Mouse (Mus musculus) gastrocnemius, adult 8-10 months (tissue): ENCODE data around the gene Eya2. TPM values are rescaled to one million over a fixed set of nuclear protein-coding genes. Genes with fewer than 3 reads are reported as not detected.

Source experiments
- DNase-seq, 2 experiments: peaks; one replicate each; pipeline ENCODE4 v3.0.0; 2022; ENCODE audit warnings: low spot score in 2 of 2
- total RNA-seq, 4 experiments: library from RNA; stranded (reverse); gene quantifications; 2 replicates each; pipeline ENCODE4 v1.2.4; 2022

The Eya2 gene
- total RNA-seq, 4 experiments from 2014 or later = 1.1 to 4.7 (median 1.7) TPM

GRCm38 (mm10) chr2:165708266-165708665 is 113.4 kb downstream of the Eya2 start:
- DNase-seq = no peak

GRCm38 (mm10) chr2:165716688-165717087 is 121.9 kb downstream of the Eya2 start:
- no peak for DNase-seq

- no peak for DNase-seq
These were observed 122.6 kb downstream of the Eya2 start for GRCm38 (mm10) chr2:165717182-165718176.

GRCm38 (mm10) chr2:165719382-165719781 is 124.5 kb downstream of the Eya2 start:
- no peak for DNase-seq

GRCm38 (mm10) chr2:165721941-165722340 is 127.1 kb downstream of the Eya2 start:
- no peak for DNase-seq

- DNase-seq = no peak
These were observed 137.9 kb downstream of the Eya2 start for GRCm38 (mm10) chr2:165732552-165733238.

GRCm38 (mm10) chr2:165733701-165734100 is 138.9 kb downstream of the Eya2 start:
- DNase-seq = peak; percentile 36 to 58

- DNase-seq = no peak
These were observed 141.5 kb downstream of the Eya2 start for GRCm38 (mm10) chr2:165736297-165736696.

GRCm38 (mm10) chr2:165740381-165740780 is 145.5 kb downstream of the Eya2 start:
- no peak for DNase-seq

- no peak for DNase-seq
These were observed 146.2 kb downstream of the Eya2 start for GRCm38 (mm10) chr2:165740982-165741381.

- DNase-seq = no peak
These were observed 146.8 kb downstream of the Eya2 start for GRCm38 (mm10) chr2:165741526-165742050.

GRCm38 (mm10) chr2:165742210-165742786 is 147.5 kb downstream of the Eya2 start:
- DNase-seq = no peak

- no peak for DNase-seq
These were observed 150.7 kb downstream of the Eya2 start for GRCm38 (mm10) chr2:165745306-165746098.

- DNase-seq = no peak
These were observed 153.1 kb downstream of the Eya2 start for GRCm38 (mm10) chr2:165747975-165748374.

GRCm38 (mm10) chr2:165748426-165748825 is 153.6 kb downstream of the Eya2 start:
- DNase-seq = no peak

- DNase-seq = no peak
These were observed 156.2 kb downstream of the Eya2 start for GRCm38 (mm10) chr2:165751068-165751467.

GRCm38 (mm10) chr2:165752704-165753103 is 157.9 kb downstream of the Eya2 start:
- DNase-seq = no peak

GRCm38 (mm10) chr2:165757799-165758198 is 163.0 kb downstream of the Eya2 start:
- DNase-seq = no peak

GRCm38 (mm10) chr2:165758534-165758933 is 163.7 kb downstream of the Eya2 start:
- DNase-seq = no peak

GRCm38 (mm10) chr2:165759421-165759985 is 164.7 kb downstream of the Eya2 start:
- no peak for DNase-seq
